Mouse (Mus musculus) liver, adult 2 months (tissue): ENCODE data around the gene Abcc10.

Experiments used
- CTCF ChIP-seq: fragments of 200-500 bp; IDR thresholded peaks from 2 replicates; pipeline ENCODE4 v1.5.1; 2011; ENCODE audit warnings: low read depth, low read length, control low read depth
- POLR2A ChIP-seq: fragments of 200-500 bp; IDR thresholded peaks from 2 replicates; pipeline ENCODE4 v1.6.1; 2011; ENCODE audit warnings: low read length, control low read depth; ENCODE audit not compliant: insufficient read depth; ENCODE audit errors: extremely low read depth

DNA sequence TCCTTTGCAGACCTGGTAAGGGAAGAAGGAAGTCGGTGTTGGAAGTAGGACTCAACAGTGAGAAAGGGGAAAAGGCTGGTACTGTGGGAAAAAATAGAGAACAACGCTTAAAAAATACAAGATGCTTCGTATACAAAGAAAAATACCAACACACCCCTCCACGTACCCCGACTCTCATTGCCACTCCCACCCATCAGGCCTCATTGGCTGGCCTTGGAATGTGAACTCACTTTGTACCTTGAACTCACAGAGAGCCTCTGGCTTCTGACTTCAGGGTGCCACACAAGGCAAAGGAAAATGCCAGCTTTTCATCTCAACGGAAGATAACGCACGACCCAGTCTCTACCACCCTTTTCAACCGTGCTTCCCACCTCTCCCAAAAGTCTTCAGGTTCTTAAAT lies 45.0 kb downstream of the Abcc10 start:
- TF ChIP-seq CTCF = no peak
- TF ChIP-seq POLR2A = no peak
